Mouse (Mus musculus): ENCODE data around the gene Creb3l1. TPM values are rescaled to one million over a fixed set of nuclear protein-coding genes. Genes with fewer than 3 reads are reported as not detected.
A peak's percentile ranks its signal among the peaks of the same experiment; 100 is the strongest.

Gene Creb3l1
- 0.92 and 1.0 TPM in 2 replicates for polyA plus RNA-seq (2015; fragmentation: Nextera tagmentation; extraction: Ambion mirVana)

DNA sequence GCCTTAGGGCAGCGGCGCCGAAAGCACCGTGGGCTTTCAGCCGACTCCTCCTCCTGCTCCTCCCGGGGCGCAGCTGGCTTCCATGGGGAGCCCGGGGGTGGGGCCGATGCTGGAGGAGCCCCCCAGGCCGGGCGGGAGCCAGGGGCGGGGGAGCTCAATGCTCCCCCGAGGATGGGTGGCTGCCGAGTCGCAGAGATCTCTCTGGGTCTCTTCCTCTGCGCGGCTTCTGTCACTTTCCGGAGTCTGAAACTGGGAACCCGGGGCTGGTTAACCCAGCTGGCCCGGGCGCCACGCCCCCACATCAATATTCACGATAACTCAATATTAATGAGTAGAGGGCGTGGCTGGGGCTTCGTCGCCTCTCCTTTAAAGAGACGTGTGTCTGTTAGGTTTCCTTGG, at the start of gene Creb3l1:
Gene Creb3l1, minus strand, starts transcription at position 229 of the 399 bp plus-strand sequence.
- H3K4me1 ChIP-seq: peaks cover 15% of the 10 kb centered on the region
- no peak within 1 kb of the TSS for H3K27ac ChIP-seq (replicated peaks)
- peaks cover 8% of the 10 kb centered on the region; the same call in 1 of the 2 replicates for H3K27me3 ChIP-seq
- no peaks in the 10 kb centered on the region for H3K36me3 ChIP-seq
- under 1% methylated on average over 26 of the region's 27 CpGs for WGBS
- H3K9me3 ChIP-seq: no peaks in the 10 kb centered on the region
- peak within 1 kb of the TSS; percentile 59 for H3K4me3 ChIP-seq
- H3K4me2 ChIP-seq (replicated peaks): peak within 1 kb of the TSS; percentile 98
- H3K9ac ChIP-seq (replicated peaks): peak within 1 kb of the TSS; percentile 45
- peak; percentile 80 for ATAC-seq (replicated peaks)

DNA sequence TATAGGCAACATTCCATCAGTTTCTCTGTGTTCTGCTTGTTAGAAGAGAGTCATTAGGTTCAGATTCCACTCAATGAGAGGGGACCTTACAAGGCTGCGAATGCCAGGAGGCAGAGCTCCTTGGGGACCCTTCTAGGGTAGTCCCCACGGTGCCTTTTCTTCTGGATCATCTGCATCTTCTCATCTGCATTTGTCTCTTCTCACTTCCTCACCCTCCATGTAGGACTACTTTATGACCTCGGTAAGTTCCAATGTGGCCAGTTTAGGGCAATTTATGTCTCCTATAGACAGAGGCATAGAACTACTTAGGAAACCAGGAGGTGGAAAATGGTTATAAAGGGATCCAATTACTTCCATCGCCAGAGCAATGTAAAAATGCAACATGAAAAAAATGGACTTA, 46.8 kb upstream of the Creb3l1 start:
- H3K36me3 ChIP-seq: no peaks in the 10 kb centered on the region
- H3K9me3 ChIP-seq: no peaks in the 10 kb centered on the region
- 72% methylated on average over 4 of the region's 4 CpGs for WGBS
- H3K4me3 ChIP-seq: no peak overlapping the region
- no peaks in the 10 kb centered on the region for H3K4me1 ChIP-seq
- H3K4me2 ChIP-seq (replicated peaks): no peak overlapping the region
- ATAC-seq (replicated peaks): no peak
- no peak overlapping the region for H3K27ac ChIP-seq (replicated peaks)
- H3K27me3 ChIP-seq: no peaks in the 10 kb centered on the region
- H3K9ac ChIP-seq (replicated peaks): no peak overlapping the region

DNA sequence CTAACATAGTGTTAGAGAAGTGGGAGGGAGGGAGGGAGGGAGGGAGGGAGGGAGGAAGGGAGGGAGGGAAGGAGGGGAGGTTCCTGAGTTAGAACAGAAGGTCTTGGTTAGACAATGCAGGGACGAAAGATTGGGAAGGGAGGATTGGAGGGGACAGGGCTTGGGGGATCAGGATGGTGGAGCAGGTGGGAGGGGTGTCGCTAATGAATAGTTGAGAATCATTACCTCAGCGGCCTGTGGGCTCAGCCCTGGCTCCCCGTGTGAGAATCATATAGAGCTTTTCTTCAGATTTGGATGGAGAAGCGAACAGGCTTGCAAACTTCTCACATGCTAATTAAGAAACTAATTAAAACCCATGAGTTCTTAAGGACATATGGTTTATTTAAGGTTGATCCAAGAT, 45.3 kb upstream of the Creb3l1 start:
- H3K9ac ChIP-seq (replicated peaks): no peak overlapping the region
- no peaks in the 10 kb centered on the region for H3K4me1 ChIP-seq
- no peak overlapping the region for H3K4me3 ChIP-seq
- no peaks in the 10 kb centered on the region for H3K9me3 ChIP-seq
- no peak overlapping the region for H3K4me2 ChIP-seq (replicated peaks)
- H3K27ac ChIP-seq (replicated peaks): peak overlapping the region; percentile 70
- ATAC-seq (replicated peaks): peak; percentile 78
- 25% methylated on average over 5 of the region's 5 CpGs for WGBS
- H3K36me3 ChIP-seq: no peaks in the 10 kb centered on the region
- H3K27me3 ChIP-seq: no peaks in the 10 kb centered on the region

DNA sequence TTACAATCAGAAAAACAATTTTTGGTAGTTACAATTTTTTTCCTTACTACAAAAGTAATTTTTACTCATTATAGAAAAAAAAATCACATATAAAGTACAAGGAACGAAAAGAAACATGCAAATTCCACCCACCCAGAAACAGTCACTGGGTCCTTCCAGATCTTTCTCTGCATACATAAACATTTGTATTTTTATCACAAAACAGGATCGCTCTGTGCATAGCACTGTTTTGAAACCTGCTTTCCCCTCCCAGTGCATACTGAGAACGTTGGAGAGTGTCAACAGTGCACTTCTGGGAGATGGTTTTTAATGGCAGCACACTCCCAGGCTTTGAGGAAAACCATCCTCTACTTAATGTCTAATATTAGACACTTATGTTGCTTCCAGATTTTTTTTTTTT, 43.3 kb upstream of the Creb3l1 start:
- no peaks in the 10 kb centered on the region for H3K4me1 ChIP-seq
- H3K4me3 ChIP-seq: no peak overlapping the region
- WGBS: 79% methylated on average over 3 of the region's 3 CpGs
- ATAC-seq (replicated peaks): no peak
- H3K4me2 ChIP-seq (replicated peaks): no peak overlapping the region
- H3K36me3 ChIP-seq: no peaks in the 10 kb centered on the region
- H3K27ac ChIP-seq (replicated peaks): no peak overlapping the region
- H3K9me3 ChIP-seq: no peaks in the 10 kb centered on the region
- no peak overlapping the region for H3K9ac ChIP-seq (replicated peaks)
- H3K27me3 ChIP-seq: no peaks in the 10 kb centered on the region

DNA sequence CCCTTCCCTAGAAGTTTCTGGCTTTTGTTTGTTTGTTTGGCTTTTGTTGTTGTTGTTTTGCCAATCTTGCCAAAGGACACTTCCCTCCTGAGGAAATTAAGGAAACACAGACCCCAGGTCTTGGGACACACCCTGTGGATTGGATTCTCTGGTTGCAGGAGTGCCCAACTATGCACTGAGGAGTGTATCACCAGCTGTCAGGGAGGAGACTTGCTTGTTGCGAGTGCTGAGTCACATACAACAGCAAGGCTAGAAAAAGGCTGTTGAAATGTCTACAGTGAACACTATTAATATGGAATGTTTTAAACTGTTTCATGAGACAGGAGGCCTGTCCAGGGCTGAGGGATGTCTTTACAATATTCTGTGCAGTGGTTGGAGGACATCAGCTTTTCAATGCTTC, 42.6 kb upstream of the Creb3l1 start:
- Histone ChIP-seq H3K4me1 (no peaks in the 10 kb centered on the region), H3K27ac (replicated peaks) (no peak overlapping the region), H3K9ac (replicated peaks) (no peak overlapping the region), H3K9me3 (no peaks in the 10 kb centered on the region), H3K4me2 (replicated peaks) (no peak overlapping the region), H3K36me3 (no peaks in the 10 kb centered on the region), H3K27me3 (no peaks in the 10 kb centered on the region), H3K4me3 (no peak overlapping the region)
- no peak for ATAC-seq (replicated peaks)
- 76% methylated on average over 1 of the region's 1 CpGs for WGBS

DNA sequence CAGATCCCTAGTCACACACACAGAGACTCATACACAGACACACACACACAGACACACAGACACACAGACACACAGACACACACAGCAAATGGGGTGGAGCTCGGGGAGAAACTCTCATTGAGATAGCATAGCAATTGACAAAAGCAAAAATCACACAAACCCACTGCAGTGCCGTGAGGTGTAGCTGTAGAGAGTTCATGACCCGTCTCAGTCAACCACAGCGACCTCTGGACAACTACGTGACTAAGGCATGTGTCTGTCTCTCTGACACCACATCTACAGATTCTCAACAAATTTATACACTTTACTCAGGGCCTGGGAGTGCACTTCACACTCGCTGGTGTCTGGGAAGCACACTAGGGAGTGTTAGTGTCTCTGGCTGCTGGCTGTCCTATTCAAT, 41.6 kb upstream of the Creb3l1 start:
- no peak overlapping the region for H3K4me3 ChIP-seq
- H3K9ac ChIP-seq (replicated peaks): no peak overlapping the region
- H3K9me3 ChIP-seq: no peaks in the 10 kb centered on the region
- ATAC-seq (replicated peaks): no peak
- H3K36me3 ChIP-seq: no peaks in the 10 kb centered on the region
- H3K27me3 ChIP-seq: no peaks in the 10 kb centered on the region
- no peak overlapping the region for H3K27ac ChIP-seq (replicated peaks)
- H3K4me2 ChIP-seq (replicated peaks): no peak overlapping the region
- no peaks in the 10 kb centered on the region for H3K4me1 ChIP-seq
- WGBS: 68% methylated on average over 6 of the region's 6 CpGs

DNA sequence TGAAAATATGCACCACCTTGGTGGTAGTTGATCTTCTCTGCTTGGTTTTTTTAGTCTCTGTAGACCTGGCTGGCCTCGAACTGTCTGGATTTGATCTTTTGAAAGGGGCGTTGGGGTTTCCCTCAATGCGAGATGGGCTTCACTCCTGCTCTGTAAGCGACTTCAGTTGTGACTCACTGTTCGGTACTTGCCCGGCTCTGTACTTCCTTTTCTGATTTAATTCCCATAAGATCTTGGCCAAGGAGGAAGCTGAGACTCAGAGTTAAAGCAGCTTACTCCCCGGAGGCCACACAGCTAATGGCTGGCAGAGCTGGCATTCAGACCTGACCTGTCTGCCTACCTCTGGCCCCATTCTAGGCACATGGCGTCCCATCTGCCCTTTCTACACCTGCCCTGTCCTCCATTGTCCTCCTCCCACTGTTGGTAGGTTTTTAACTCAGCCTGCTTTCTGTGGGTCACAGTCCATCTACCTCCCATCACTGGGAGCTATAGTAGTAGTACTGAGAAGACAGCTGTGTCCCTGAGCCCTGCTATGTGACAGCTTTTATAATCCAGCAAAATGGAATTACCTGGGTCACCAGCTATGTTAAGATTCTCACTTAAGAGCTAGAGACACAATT, 41.1 kb upstream of the Creb3l1 start:
- no peaks in the 10 kb centered on the region for H3K9me3 ChIP-seq
- H3K9ac ChIP-seq (replicated peaks): no peak overlapping the region
- H3K27ac ChIP-seq (replicated peaks): no peak overlapping the region
- H3K36me3 ChIP-seq: no peaks in the 10 kb centered on the region
- peaks cover under 1% of the 10 kb centered on the region; the same call in 1 of the 2 replicates for H3K4me1 ChIP-seq
- 86% methylated on average over 8 of the region's 8 CpGs for WGBS
- no peak overlapping the region for H3K4me3 ChIP-seq
- no peak overlapping the region for H3K4me2 ChIP-seq (replicated peaks)
- ATAC-seq (replicated peaks): no peak
- no peaks in the 10 kb centered on the region for H3K27me3 ChIP-seq

DNA sequence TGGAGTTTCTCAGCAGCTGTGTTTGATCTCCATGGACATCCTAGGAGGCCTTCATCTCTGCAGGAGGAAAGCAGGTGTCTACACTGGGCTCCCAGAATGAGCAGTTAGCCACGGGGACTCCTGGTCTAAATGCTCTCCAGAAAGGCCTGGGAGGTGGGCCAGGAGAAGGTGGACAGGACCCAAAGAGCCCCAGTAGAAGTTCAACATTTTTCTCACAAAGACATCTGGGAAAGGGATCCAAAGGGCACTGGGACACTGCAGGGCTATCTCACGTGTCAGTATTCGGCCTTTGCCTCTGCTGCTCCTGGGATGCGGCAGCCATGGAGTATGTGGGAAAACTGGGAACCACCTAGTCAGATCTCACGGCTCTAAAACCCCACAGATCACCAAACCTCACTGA, 38.8 kb upstream of the Creb3l1 start:
- Histone ChIP-seq H3K4me1 (peaks cover 14% of the 10 kb centered on the region), H3K27ac (replicated peaks) (no peak overlapping the region), H3K36me3 (no peaks in the 10 kb centered on the region), H3K9me3 (no peaks in the 10 kb centered on the region), H3K27me3 (no peaks in the 10 kb centered on the region), H3K4me3 (no peak overlapping the region), H3K9ac (replicated peaks) (no peak overlapping the region), H3K4me2 (replicated peaks) (no peak overlapping the region)
- ATAC-seq (replicated peaks): no peak
- 75% methylated on average over 5 of the region's 5 CpGs for WGBS

DNA sequence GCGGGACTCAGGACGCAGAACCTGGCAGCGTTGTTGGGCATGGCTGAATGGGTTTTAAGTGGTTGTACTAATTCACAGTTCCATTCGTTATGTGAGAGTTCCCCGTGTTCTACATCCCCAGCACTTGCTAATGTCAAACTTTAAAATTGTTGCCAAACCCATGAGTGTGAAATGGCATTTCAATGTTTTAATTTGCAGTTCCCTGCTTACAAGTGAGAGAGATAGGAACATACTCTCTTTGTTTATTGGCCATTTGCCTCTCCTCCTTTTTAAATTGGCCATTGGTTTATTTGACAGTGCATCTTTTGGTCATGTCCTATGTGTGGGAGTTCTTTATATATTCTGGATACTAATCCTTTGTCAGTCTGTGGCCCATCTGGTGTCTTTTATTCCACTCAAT, 37.0 kb upstream of the Creb3l1 start:
- ATAC-seq (replicated peaks): no peak
- H3K9ac ChIP-seq (replicated peaks): no peak overlapping the region
- no peak overlapping the region; the same call in 1 of the 2 replicates for H3K27ac ChIP-seq (replicated peaks)
- no peaks in the 10 kb centered on the region for H3K9me3 ChIP-seq
- H3K27me3 ChIP-seq: no peaks in the 10 kb centered on the region
- H3K36me3 ChIP-seq: no peaks in the 10 kb centered on the region
- peaks cover 16% of the 10 kb centered on the region for H3K4me1 ChIP-seq
- no peak overlapping the region for H3K4me2 ChIP-seq (replicated peaks)
- no peak overlapping the region for H3K4me3 ChIP-seq
- 52% methylated on average over 5 of the region's 5 CpGs for WGBS

DNA sequence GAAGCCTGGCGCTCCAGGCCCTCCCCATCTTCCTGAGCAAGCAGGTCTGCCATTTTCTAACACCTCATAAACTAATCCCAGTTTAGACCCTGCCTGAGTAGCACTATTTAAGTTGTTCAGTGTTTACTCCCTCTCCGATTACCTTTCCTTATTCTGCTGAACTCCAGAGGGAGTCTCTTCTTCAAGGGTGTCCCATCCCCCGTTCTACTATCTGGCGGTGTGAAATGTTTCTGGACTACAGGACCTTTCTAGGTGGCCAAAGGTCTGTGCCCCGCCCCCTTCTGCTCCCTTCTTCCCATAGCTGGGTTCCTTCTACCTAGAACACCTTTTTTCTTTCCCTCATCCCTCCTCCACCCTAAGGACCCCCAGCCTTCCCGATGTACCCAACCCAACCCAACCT, 36.0 kb upstream of the Creb3l1 start:
- peak overlapping the region; percentile 87 for H3K27ac ChIP-seq (replicated peaks)
- 11% methylated on average over 6 of the region's 6 CpGs for WGBS
- H3K36me3 ChIP-seq: no peaks in the 10 kb centered on the region
- H3K4me3 ChIP-seq: peak overlapping the region; percentile 67
- peaks cover 26% of the 10 kb centered on the region for H3K4me1 ChIP-seq
- no peaks in the 10 kb centered on the region for H3K9me3 ChIP-seq
- H3K4me2 ChIP-seq (replicated peaks): peak overlapping the region; percentile 92
- no peaks in the 10 kb centered on the region for H3K27me3 ChIP-seq
- peak; percentile 16 for ATAC-seq (replicated peaks)
- peak overlapping the region; percentile 75 for H3K9ac ChIP-seq (replicated peaks)

DNA sequence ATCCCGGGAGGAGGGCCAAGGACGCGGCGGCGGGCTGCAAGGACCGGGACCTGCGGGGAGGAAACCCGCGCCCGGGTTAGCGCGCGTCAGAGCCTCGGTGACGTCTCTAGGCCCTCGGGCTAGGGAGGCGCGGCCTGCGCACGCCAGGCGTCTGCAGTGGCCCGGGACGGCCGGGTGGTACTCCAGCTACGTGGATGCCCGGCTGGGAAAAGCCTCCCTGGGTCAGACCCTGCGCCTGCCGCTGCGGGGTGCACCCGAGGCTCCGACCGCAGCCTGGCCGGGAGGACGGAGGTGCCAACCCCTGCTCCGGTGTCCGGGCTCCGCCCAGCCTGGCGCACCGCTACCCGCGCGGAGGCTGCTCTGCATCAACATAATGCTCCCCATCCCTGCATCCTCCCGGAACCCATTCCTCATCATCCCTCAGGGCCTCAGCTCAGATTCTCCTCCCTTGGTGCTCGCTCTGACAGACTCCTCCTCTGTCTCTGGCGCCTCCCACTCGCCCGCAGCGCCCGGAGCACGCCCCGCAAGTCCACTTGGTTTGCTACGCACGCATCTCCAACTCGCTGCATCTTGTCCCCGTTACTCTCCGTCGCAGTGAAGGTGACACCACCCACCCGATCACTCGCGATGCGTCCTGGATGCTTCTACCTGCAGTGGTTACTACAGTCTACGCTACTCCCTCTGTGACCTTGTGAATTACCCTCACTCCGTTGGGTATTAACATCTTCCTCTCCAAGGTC, 35.3 kb upstream of the Creb3l1 start:
- peak overlapping the region; percentile 92 for H3K4me2 ChIP-seq (replicated peaks)
- H3K27ac ChIP-seq (replicated peaks): peak overlapping the region; percentile 87
- no peaks in the 10 kb centered on the region for H3K36me3 ChIP-seq
- WGBS: under 1% methylated on average over 63 of the region's 63 CpGs
- H3K4me1 ChIP-seq: peaks cover 29% of the 10 kb centered on the region
- no peaks in the 10 kb centered on the region for H3K9me3 ChIP-seq
- peak overlapping the region; percentile 67 for H3K4me3 ChIP-seq
- H3K9ac ChIP-seq (replicated peaks): peak overlapping the region; percentile 75
- peak; percentile 84 for ATAC-seq (replicated peaks)
- H3K27me3 ChIP-seq: peaks cover under 1% of the 10 kb centered on the region; the same call in 1 of the 2 replicates

DNA sequence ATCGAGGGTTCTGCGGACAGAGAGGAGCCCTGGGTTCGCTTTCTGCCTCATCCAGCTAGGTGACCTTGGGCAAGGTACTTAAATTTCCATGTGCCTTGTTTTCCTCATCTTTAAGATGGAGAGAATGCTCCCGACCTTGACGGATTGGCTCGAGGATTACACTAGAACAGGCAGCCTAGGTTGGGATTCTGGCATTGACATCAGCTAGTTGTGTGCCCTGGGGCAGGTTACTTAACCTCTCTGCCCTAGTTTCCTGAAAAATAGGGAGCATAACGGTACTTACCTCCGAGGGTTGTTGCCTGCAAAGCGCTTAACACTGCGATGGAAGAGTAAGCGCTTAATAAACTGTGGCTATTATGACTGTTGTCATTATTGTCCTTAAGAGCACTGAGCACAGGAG, 34.6 kb upstream of the Creb3l1 start:
- peak overlapping the region; percentile 75 for H3K9ac ChIP-seq (replicated peaks)
- H3K4me3 ChIP-seq: peak overlapping the region; percentile 67
- H3K27ac ChIP-seq (replicated peaks): peak overlapping the region; percentile 87
- 3% methylated on average over 11 of the region's 11 CpGs for WGBS
- ATAC-seq (replicated peaks): no peak
- H3K4me2 ChIP-seq (replicated peaks): peak overlapping the region; percentile 92
- no peaks in the 10 kb centered on the region for H3K36me3 ChIP-seq
- H3K27me3 ChIP-seq: peaks cover 8% of the 10 kb centered on the region; the same call in 1 of the 2 replicates
- H3K9me3 ChIP-seq: no peaks in the 10 kb centered on the region
- H3K4me1 ChIP-seq: peaks cover 29% of the 10 kb centered on the region
